Mouse (Mus musculus) c-Kit-positive CD71-positive TER-119-positive erythroid progenitor cells, embryonic 14.5 days (primary cell): ENCODE data around the gene Glmp.
"Not testable (repeated sequence)": the region's sequence is repeated elsewhere in the genome, so short reads cannot be mapped to it uniquely, and the experiment has no call there.

Experiments
- DNase-seq: peaks from one replicate; pipeline ENCODE4 v3.0.0-alpha.2; 2013; ENCODE audit warnings: low spot score

The Glmp gene

DNA sequence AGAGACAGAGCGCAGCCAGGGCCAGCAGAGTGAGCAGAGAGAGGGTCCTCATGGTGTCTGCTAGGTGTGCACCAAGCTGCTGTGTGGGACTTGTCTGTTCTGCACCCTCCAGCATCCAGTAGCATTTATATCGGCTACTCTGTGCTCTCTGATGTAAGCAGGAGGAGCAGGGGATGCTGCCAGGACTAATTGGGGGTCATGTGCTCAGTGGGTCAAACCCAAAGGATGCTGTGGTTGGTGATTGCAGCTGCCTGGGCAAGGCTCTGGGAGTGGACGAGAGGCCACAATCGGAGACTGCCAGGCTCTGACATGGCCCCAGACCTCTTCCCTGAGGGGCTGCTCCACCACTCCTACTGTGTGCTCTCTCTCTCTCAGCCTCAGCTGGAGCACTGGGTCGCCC, 53.8 kb downstream of the Glmp start, which contains the start of gene Bglap2:
Gene Bglap2 (minus strand): TSS at position 101 of the 400 bp plus-strand sequence.
- not testable (repeated sequence) for DNase-seq
